Mouse (Mus musculus): ENCODE measurements around the gene Psmc3.
"Not testable (repeated sequence)": the region's sequence is repeated elsewhere in the genome, so short reads cannot be mapped to it uniquely, and the experiment has no call there.

Psmc3 gene

GRCm38 (mm10) chr2:91110429-91110828, 56.6 kb downstream of the Psmc3 start:
- DNase-seq (ENCODE audit: extremely low read depth, low read depth, low spot score) = no peak

GRCm38 (mm10) chr2:91111832-91112231, 58.0 kb downstream of the Psmc3 start:
- not testable (repeated sequence) for DNase-seq (ENCODE audit: extremely low read depth, low read depth, low spot score)

- DNase-seq (ENCODE audit: extremely low read depth, low read depth, low spot score) = no peak
Measured at GRCm38 (mm10) chr2:91112491-91112890, 58.7 kb downstream of the Psmc3 start.

- no peak for DNase-seq (ENCODE audit: extremely low read depth, low read depth, low spot score)
Measured at GRCm38 (mm10) chr2:91113334-91113733, 59.5 kb downstream of the Psmc3 start.

- DNase-seq (ENCODE audit: extremely low read depth, low read depth, low spot score) = no peak
Measured at GRCm38 (mm10) chr2:91113852-91114251, 60.0 kb downstream of the Psmc3 start.

GRCm38 (mm10) chr2:91114781-91115577, 61.2 kb downstream of the Psmc3 start:
- DNase-seq (ENCODE audit: extremely low read depth, low read depth, low spot score) = peak; percentile 33

- DNase-seq (ENCODE audit: extremely low read depth, low read depth, low spot score) = no peak
Measured at GRCm38 (mm10) chr2:91115578-91115970, 61.8 kb downstream of the Psmc3 start.

Measured in fat pad, adult 2 months (tissue).